Mouse (Mus musculus): ENCODE data around the gene Rdh16.
"Not testable (repeated sequence)": the region's sequence is repeated elsewhere in the genome, so short reads cannot be mapped to it uniquely, and the experiment has no call there.

Gene Rdh16

GRCm38 (mm10) chr10:127800891-127801290 is at the start of gene Rdh16:
TSS of gene Rdh16 (plus strand) at chr10:127801152.
- no peak for DNase-seq (ENCODE audit: low spot score)

DNA sequence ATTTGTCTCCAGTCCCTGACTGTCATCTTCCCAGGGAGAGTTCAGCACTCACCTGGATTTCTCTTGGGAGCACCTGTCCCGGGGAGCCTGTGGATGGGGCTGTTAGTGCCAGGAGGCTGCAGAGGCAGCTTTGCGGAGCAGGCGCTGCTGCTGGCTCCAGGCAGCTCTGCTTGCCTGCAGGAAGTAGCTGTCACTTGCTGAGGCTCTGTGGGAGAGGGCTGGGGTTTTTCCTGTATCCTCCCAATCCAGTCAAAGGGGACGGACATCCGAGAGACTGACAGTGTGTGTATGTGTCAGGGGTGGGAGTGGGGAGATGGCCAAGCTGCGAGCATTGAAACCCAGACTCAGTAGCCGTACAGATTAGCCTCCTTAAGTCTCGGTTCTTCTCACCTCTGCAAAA is 49.4 kb upstream of the Rdh16 start, which contains the start of gene Gpr182:
TSS of gene Gpr182 (minus strand) at position 185 of the 400 bp plus-strand sequence.
- no peak for DNase-seq (ENCODE audit: low spot score)

- DNase-seq (ENCODE audit: low spot score) = no peak
Measured at GRCm38 (mm10) chr10:127754566-127755166, 46.3 kb upstream of the Rdh16 start.

DNA sequence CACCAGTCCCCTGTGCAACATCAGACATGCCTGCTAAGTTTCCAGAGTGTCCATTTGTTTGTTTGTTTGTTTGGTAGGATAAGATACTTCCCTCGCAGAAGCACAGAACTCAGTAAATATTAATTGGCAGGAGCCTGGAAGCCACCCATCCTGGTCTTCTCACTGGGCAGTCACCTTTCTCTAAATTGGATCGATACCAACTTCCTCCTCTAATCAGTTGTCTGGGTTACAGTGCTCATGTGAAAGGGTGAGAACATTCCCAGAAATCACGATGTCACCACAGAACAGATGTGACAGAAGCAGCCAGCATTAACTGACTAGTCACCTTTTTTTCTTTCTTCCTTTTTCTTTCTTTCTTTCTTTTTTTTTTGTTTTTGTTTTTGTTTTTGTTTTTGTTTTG is 45.7 kb upstream of the Rdh16 start:
- DNase-seq (ENCODE audit: low spot score) = no peak

GRCm38 (mm10) chr10:127755770-127756468 is 45.0 kb upstream of the Rdh16 start:
- DNase-seq (ENCODE audit: low spot score) = peak; percentile 1

DNA sequence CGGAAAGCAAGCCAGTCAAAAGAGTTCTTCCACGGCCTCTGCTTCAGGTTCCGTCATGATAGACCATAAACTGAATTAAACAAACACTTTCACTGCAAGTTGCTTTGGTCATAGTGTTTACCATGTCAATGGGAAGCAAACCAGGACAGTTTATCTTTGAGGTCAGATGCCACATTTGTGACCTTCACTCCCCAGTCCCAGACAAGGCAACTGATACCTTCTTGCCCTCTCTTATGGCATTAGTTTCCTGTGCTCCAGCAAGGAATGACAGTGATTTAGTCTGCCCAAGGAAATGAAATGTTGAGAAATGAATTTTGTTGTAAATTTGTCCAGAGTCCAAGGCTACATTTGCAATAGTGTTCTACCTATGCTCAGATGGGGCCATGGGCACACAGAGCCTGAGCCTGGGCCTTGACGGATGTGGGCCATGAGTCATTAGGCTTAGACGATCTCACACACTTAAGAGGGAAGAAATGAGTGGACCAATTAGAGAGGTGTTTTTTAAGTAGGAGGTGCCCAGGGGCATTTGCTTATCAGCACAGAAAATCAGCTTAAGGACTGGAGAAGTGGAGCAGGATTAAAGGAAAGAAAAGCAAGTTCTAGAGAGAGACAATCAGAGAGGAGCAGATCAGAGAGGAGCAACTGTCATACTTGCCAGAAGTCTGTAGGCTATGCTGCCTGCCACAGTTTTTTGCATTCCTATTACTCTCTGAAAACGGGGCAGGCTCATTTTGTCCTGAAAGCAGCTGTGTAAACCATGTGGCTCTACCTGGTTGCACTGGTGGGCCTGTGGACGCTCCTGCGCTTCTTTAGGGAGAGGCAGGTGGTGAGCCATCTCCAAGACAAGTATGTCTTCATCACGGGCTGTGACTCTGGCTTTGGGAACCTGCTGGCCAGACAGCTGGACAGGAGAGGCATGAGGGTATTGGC is 41.5 kb upstream of the Rdh16 start, which contains the start of the genes Rdh1 and Rdh16f1:
TSS of gene Rdh1 (plus strand) at position 541 of the 930 bp plus-strand sequence.
TSS of gene Rdh16f1 (plus strand) at position 607 of the 930 bp plus-strand sequence.
- DNase-seq (ENCODE audit: low spot score) = no peak

DNA sequence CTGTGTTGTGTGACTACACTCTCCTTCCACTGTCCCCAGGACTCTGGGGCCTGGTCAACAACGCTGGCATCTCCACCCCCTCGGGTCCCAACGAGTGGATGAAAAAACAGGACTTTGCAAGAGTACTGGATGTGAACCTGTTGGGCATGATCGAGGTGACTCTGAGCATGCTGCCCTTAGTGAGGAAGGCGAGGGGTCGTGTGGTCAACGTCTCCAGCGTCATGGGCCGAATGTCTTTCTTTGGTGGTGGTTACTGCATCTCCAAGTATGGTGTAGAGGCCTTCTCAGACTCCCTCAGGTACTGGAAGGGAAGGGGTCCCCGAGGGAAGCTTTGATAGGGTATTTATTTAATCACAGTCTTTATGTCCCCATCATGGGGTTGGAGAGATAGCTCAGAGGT is 38.0 kb upstream of the Rdh16 start:
- not testable (repeated sequence) for DNase-seq (ENCODE audit: low spot score)

- DNase-seq (ENCODE audit: low spot score) = no peak
Measured at GRCm38 (mm10) chr10:127763914-127764680, 36.9 kb upstream of the Rdh16 start.

DNA sequence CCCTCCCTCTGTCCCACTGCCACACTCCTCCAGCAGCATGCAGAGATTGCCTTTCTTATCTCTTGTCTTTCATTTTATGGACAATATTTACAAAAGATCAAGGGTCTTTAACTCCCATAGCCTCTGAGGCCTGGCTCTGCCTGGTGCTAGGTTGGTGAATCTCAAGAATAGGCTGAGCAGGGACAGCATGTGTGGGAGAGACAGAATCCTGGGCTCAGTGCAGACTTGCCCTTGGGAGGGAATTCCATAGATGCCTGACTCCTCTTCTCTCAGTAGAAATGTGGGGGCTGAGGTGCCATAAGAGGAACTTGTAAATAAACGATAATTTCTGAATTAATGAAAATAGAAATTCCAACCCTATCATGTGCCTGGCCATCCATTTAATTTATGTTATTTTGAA is 34.4 kb upstream of the Rdh16 start:
- DNase-seq (ENCODE audit: low spot score) = no peak

DNA sequence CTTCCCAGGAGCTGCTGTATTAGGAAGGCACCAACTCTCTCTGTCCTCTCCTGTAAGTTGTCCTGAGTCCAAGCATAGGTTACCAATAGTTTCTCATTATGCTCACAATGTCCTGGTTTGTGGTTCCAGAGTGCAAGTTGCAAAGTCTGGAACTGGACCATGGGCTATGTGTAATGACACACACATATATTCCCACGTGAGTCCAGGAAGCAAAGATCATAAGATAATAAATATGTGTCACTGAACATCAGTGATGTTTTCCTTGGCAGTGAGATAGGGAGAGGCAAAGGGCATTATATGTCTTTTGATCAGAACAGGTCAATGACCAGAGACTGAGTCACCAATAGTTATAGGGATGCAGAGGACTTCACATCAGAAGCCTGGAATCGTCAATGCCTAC is 24.9 kb upstream of the Rdh16 start, which contains the start of gene Rdh9:
TSS of gene Rdh9 (plus strand) at position 376 of the 400 bp plus-strand sequence.
- no peak for DNase-seq (ENCODE audit: low spot score)

GRCm38 (mm10) chr10:127782321-127782720 is 18.6 kb upstream of the Rdh16 start:
- DNase-seq (ENCODE audit: low spot score) = not testable (repeated sequence)

- DNase-seq (ENCODE audit: low spot score) = not testable (repeated sequence)
Measured at GRCm38 (mm10) chr10:127785411-127785810, 15.5 kb upstream of the Rdh16 start.

- no peak for DNase-seq (ENCODE audit: low spot score)
Measured at GRCm38 (mm10) chr10:127799295-127799694, 1.7 kb upstream of the Rdh16 start.

- no peak for DNase-seq (ENCODE audit: low spot score)
Measured at GRCm38 (mm10) chr10:127801612-127802011, 660 bp downstream of the Rdh16 start.

- DNase-seq (ENCODE audit: low spot score) = no peak
Measured at GRCm38 (mm10) chr10:127802236-127802635, 1.3 kb downstream of the Rdh16 start.

GRCm38 (mm10) chr10:127804416-127804815 is 3.5 kb downstream of the Rdh16 start:
- no peak for DNase-seq (ENCODE audit: low spot score)

DNA sequence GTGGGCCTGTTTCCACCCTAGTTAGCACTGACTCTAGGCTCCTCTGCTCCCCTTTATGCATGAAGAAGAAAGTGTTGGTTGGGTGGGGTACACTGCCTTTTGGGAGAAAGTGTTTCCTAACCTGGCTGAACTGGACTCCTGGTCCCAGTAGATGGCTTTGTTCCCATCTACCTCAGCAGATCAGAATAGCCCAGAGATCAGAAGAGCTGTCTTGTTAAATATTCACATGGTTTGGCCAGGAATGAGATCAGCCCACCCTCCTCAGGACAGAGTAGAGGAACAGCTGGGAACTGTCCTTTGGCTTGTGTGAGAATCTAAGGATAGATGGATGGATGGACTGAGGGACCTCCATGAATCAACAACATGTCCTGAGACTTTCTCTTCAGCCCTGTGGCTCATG is 14.9 kb downstream of the Rdh16 start:
- no peak for DNase-seq (ENCODE audit: low spot score)

DNA sequence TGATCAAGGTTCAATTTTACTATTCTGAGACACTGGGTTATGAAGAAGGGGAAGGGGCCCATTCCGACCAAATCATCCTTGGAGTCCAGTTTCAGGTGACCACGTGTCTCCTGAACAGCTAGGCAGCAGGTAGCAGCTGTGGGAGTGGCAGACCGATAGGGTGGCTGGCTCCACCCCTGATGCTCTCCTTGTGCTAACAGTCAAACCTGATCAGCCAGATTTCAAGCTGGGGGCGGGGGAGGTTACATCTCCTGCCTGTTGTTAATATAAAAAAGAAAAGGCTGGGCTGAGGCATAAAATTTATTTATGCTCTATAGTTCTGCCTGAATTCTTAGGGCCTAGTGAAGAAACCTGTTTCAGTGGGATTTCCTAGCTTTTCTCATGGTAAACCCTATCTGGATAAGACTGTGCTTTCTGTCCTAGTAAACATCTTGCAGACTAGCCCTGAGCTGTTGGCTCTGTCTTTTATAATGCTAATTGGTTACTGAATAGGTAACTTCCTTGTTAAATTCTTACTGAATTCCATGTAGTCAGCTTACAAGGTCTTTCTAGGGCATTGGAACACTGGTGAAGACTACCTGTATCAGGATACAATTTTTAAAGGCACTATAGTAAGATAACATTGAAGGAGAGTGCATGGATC is 16.4 kb downstream of the Rdh16 start:
- DNase-seq (ENCODE audit: low spot score) = peak; percentile 41

DNA sequence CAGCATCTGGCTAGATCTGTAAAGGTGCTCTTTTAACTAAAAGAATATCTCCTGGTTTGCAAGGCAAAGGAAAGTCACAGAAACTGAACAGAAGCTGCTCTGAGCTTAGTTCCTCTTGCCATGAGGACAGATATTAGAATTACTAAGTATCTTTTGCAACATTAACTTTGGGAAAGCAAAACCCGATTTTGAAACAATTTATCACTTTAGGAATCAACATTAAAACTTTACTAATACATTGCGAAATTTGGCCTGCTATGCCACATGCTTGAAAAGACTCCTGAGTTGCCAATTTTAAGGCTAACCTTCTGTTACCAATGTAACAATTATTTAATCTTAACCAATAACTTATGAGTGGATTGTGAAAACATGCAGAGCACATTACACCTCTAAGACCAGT is 20.9 kb downstream of the Rdh16 start:
- DNase-seq (ENCODE audit: low spot score) = not testable (repeated sequence)

GRCm38 (mm10) chr10:127825386-127825785 is 24.4 kb downstream of the Rdh16 start:
- no peak for DNase-seq (ENCODE audit: low spot score)

- no peak for DNase-seq (ENCODE audit: low spot score)
Measured at GRCm38 (mm10) chr10:127829121-127829520, 28.2 kb downstream of the Rdh16 start.

All from urinary bladder, postnatal 14 days (tissue).